Mouse (Mus musculus) spleen, adult 2 months (tissue): ENCODE measurements around the gene Scnn1g.

Experiments used
- CTCF ChIP-seq: fragments of 200-500 bp; IDR thresholded peaks from 2 replicates; pipeline ENCODE4 v1.5.1; 2011; ENCODE audit warnings: mild to moderate bottlenecking, inconsistent platforms; ENCODE audit not compliant: insufficient read depth, insufficient read length, insufficient replicate concordance; ENCODE audit errors: extremely low read depth
- POLR2A ChIP-seq: fragments of 200-500 bp; IDR thresholded peaks from 2 replicates; pipeline ENCODE4 v1.6.1; 2011; ENCODE audit warnings: low read depth, low read length, inconsistent platforms

- TF ChIP-seq POLR2A (no peak), CTCF (no peak)
These were observed 48.1 kb downstream of the Scnn1g start for GRCm38 (mm10) chr7:121782188-121782909.
